Mouse (Mus musculus): ENCODE data around the gene Sae1. TPM values are rescaled to one million over a fixed set of nuclear protein-coding genes. Genes with fewer than 3 reads are reported as not detected.
"Not testable (repeated sequence)": the region's sequence is repeated elsewhere in the genome, so short reads cannot be mapped to it uniquely, and the experiment has no call there.

The Sae1 gene
- polyA plus RNA-seq, 1 experiment from 2014 or later: 240 TPM

- under 1% methylated on average over 31 of the region's 31 CpGs for WGBS
- H3K27ac ChIP-seq (replicated peaks; ENCODE audit: low read depth, low read length): peak overlapping the region; percentile 100
- H3K4me1 ChIP-seq (ENCODE audit: control insufficient read depth, insufficient read depth, low read length): peaks cover 17% of the 10 kb centered on the region
- peak overlapping the region; percentile 95 for H3K4me3 ChIP-seq (replicated peaks; ENCODE audit: low read depth, low read length)
- H3K9ac ChIP-seq (replicated peaks; ENCODE audit: low read length): peak overlapping the region; percentile 100
- ATAC-seq (ENCODE audit: low FRiP score, low TSS enrichment) (peak; percentile 81), DNase-seq (peak; percentile 94)
- H3K9me3 ChIP-seq (ENCODE audit: control insufficient read depth, low read length): no peaks in the 10 kb centered on the region
- H3K4me2 ChIP-seq (ENCODE audit: low read length): peak overlapping the region; percentile 77
- H3K27me3 ChIP-seq (ENCODE audit: control insufficient read depth, insufficient read depth, low read length): no peaks in the 10 kb centered on the region
- no peaks in the 10 kb centered on the region for H3K36me3 ChIP-seq (ENCODE audit: control insufficient read depth, insufficient read depth, low read length)
Measured at GRCm38 (mm10) chr7:16399098-16399819, 11.7 kb upstream of the Sae1 start.

GRCm38 (mm10) chr7:16398387-16399050 lies 10.9 kb upstream of the Sae1 start:
- H3K9me3 ChIP-seq (ENCODE audit: control insufficient read depth, low read length): no peaks in the 10 kb centered on the region
- WGBS: 48% methylated on average over 3 of the region's 3 CpGs
- no peak for DNase-seq
- peak overlapping the region; percentile 95; the same call in 1 of the 2 replicates for H3K4me3 ChIP-seq (replicated peaks; ENCODE audit: low read depth, low read length)
- H3K27ac ChIP-seq (replicated peaks; ENCODE audit: low read depth, low read length): peak overlapping the region; percentile 100
- no peaks in the 10 kb centered on the region for H3K27me3 ChIP-seq (ENCODE audit: control insufficient read depth, insufficient read depth, low read length)
- H3K4me1 ChIP-seq (ENCODE audit: control insufficient read depth, insufficient read depth, low read length): peaks cover 11% of the 10 kb centered on the region
- peak overlapping the region; percentile 77 for H3K4me2 ChIP-seq (ENCODE audit: low read length)
- no peak for ATAC-seq (ENCODE audit: low FRiP score, low TSS enrichment)
- H3K36me3 ChIP-seq (ENCODE audit: control insufficient read depth, insufficient read depth, low read length): no peaks in the 10 kb centered on the region
- peak overlapping the region; percentile 100; the same call in 1 of the 2 replicates for H3K9ac ChIP-seq (replicated peaks; ENCODE audit: low read length)

- Histone ChIP-seq H3K9ac (replicated peaks; ENCODE audit: low read length) (no peak overlapping the region), H3K36me3 (ENCODE audit: control insufficient read depth, insufficient read depth, low read length) (no peaks in the 10 kb centered on the region), H3K27ac (replicated peaks; ENCODE audit: low read depth, low read length) (no peak overlapping the region), H3K9me3 (ENCODE audit: control insufficient read depth, low read length) (no peaks in the 10 kb centered on the region), H3K4me3 (replicated peaks; ENCODE audit: low read depth, low read length) (no peak overlapping the region), H3K27me3 (ENCODE audit: control insufficient read depth, insufficient read depth, low read length) (no peaks in the 10 kb centered on the region), H3K4me1 (ENCODE audit: control insufficient read depth, insufficient read depth, low read length) (peaks cover 7% of the 10 kb centered on the region; the same call in 1 of the 2 replicates), H3K4me2 (ENCODE audit: low read length) (no peak overlapping the region)
- DNase-seq (no peak), ATAC-seq (ENCODE audit: low FRiP score, low TSS enrichment) (no peak)
- WGBS: 87% methylated on average over 4 of the region's 4 CpGs
Measured at GRCm38 (mm10) chr7:16397465-16397864, 9.9 kb upstream of the Sae1 start.

- Histone ChIP-seq H3K4me2 (ENCODE audit: low read length) (no peak overlapping the region), H3K9me3 (ENCODE audit: control insufficient read depth, low read length) (no peaks in the 10 kb centered on the region), H3K36me3 (ENCODE audit: control insufficient read depth, insufficient read depth, low read length) (no peaks in the 10 kb centered on the region), H3K9ac (replicated peaks; ENCODE audit: low read length) (no peak overlapping the region), H3K4me1 (ENCODE audit: control insufficient read depth, insufficient read depth, low read length) (peaks cover 7% of the 10 kb centered on the region; the same call in 1 of the 2 replicates), H3K27me3 (ENCODE audit: control insufficient read depth, insufficient read depth, low read length) (no peaks in the 10 kb centered on the region), H3K27ac (replicated peaks; ENCODE audit: low read depth, low read length) (no peak overlapping the region), H3K4me3 (replicated peaks; ENCODE audit: low read depth, low read length) (no peak overlapping the region)
- ATAC-seq (ENCODE audit: low FRiP score, low TSS enrichment): no peak
- peak; percentile 81 for DNase-seq
- WGBS: 0% methylated on average over 2 of the region's 2 CpGs
Measured at GRCm38 (mm10) chr7:16395944-16396343, 8.3 kb upstream of the Sae1 start.

- H3K9ac ChIP-seq (replicated peaks; ENCODE audit: low read length): no peak overlapping the region
- H3K36me3 ChIP-seq (ENCODE audit: control insufficient read depth, insufficient read depth, low read length): no peaks in the 10 kb centered on the region
- 0 out of 2 replicates have a peak, but pooled peaks cover 3% of the 10 kb centered on the region for H3K4me1 ChIP-seq (ENCODE audit: control insufficient read depth, insufficient read depth, low read length)
- no peaks in the 10 kb centered on the region for H3K9me3 ChIP-seq (ENCODE audit: control insufficient read depth, low read length)
- H3K27me3 ChIP-seq (ENCODE audit: control insufficient read depth, insufficient read depth, low read length): no peaks in the 10 kb centered on the region
- no peak overlapping the region for H3K4me2 ChIP-seq (ENCODE audit: low read length)
- H3K4me3 ChIP-seq (replicated peaks; ENCODE audit: low read depth, low read length): no peak overlapping the region
- DNase-seq: no peak
- H3K27ac ChIP-seq (replicated peaks; ENCODE audit: low read depth, low read length): no peak overlapping the region
- ATAC-seq (ENCODE audit: low FRiP score, low TSS enrichment): no peak
- WGBS: 57% methylated on average over 4 of the region's 4 CpGs
Measured at GRCm38 (mm10) chr7:16392923-16393322, 5.3 kb upstream of the Sae1 start.

- not testable (repeated sequence) for H3K27me3 ChIP-seq (ENCODE audit: control insufficient read depth, insufficient read depth, low read length)
- 84% methylated on average over 2 of the region's 2 CpGs for WGBS
Measured at GRCm38 (mm10) chr7:16389942-16390341, 2.3 kb upstream of the Sae1 start.

GRCm38 (mm10) chr7:16376505-16376904 lies 11.1 kb downstream of the Sae1 start:
- H3K4me1 ChIP-seq (ENCODE audit: control insufficient read depth, insufficient read depth, low read length): no peaks in the 10 kb centered on the region
- no peak overlapping the region for H3K9ac ChIP-seq (replicated peaks; ENCODE audit: low read length)
- H3K9me3 ChIP-seq (ENCODE audit: control insufficient read depth, low read length): no peaks in the 10 kb centered on the region
- no peak overlapping the region for H3K27ac ChIP-seq (replicated peaks; ENCODE audit: low read depth, low read length)
- no peak overlapping the region for H3K4me2 ChIP-seq (ENCODE audit: low read length)
- H3K36me3 ChIP-seq (ENCODE audit: control insufficient read depth, insufficient read depth, low read length): peaks cover 53% of the 10 kb centered on the region
- 97% methylated on average over 1 of the region's 1 CpGs for WGBS
- peak; percentile 63 for DNase-seq
- no peak overlapping the region for H3K4me3 ChIP-seq (replicated peaks; ENCODE audit: low read depth, low read length)
- H3K27me3 ChIP-seq (ENCODE audit: control insufficient read depth, insufficient read depth, low read length): no peaks in the 10 kb centered on the region
- ATAC-seq (ENCODE audit: low FRiP score, low TSS enrichment): no peak

More at GRCm38 (mm10) chr7:16389942-16390341, 2.3 kb upstream of the Sae1 start:
- not testable (repeated sequence) for H3K9ac ChIP-seq (replicated peaks; ENCODE audit: low read length); DNase-seq; H3K36me3 ChIP-seq (ENCODE audit: control insufficient read depth, insufficient read depth, low read length); H3K27ac ChIP-seq (replicated peaks; ENCODE audit: low read depth, low read length); H3K4me3 ChIP-seq (replicated peaks; ENCODE audit: low read depth, low read length); H3K9me3 ChIP-seq (ENCODE audit: control insufficient read depth, low read length); H3K4me2 ChIP-seq (ENCODE audit: low read length); ATAC-seq (ENCODE audit: low FRiP score, low TSS enrichment)
- peaks cover 13% of the 10 kb centered on the region for H3K4me1 ChIP-seq (ENCODE audit: control insufficient read depth, insufficient read depth, low read length)

GRCm38 (mm10) chr7:16374989-16375388 lies 12.6 kb downstream of the Sae1 start:
- 92% methylated on average over 5 of the region's 5 CpGs for WGBS
- ATAC-seq (ENCODE audit: low FRiP score, low TSS enrichment): no peak

More at GRCm38 (mm10) chr7:16374989-16375388, 12.6 kb downstream of the Sae1 start:
- H3K9me3 ChIP-seq (ENCODE audit: control insufficient read depth, low read length): no peaks in the 10 kb centered on the region
- no peak overlapping the region for H3K9ac ChIP-seq (replicated peaks; ENCODE audit: low read length)
- H3K4me2 ChIP-seq (ENCODE audit: low read length): no peak overlapping the region
- DNase-seq: no peak
- H3K36me3 ChIP-seq (ENCODE audit: control insufficient read depth, insufficient read depth, low read length): peaks cover 56% of the 10 kb centered on the region
- H3K4me1 ChIP-seq (ENCODE audit: control insufficient read depth, insufficient read depth, low read length): no peaks in the 10 kb centered on the region
- no peak overlapping the region for H3K27ac ChIP-seq (replicated peaks; ENCODE audit: low read depth, low read length)
- no peaks in the 10 kb centered on the region for H3K27me3 ChIP-seq (ENCODE audit: control insufficient read depth, insufficient read depth, low read length)
- H3K4me3 ChIP-seq (replicated peaks; ENCODE audit: low read depth, low read length): no peak overlapping the region
